Mouse (Mus musculus) heart, embryonic 13.5 days (tissue): Measurements from ENCODE around the gene Scrn3. TPM values are rescaled to one million over a fixed set of nuclear protein-coding genes. Genes with fewer than 3 reads are reported as not detected.

Experiments
- ATAC-seq: fragments of 200-750 bp; cut with Nextera tagmentation; 2 replicates; pipeline ENCODE4 v1.8.0; 2017; ENCODE audit warnings: moderate TSS enrichment; ENCODE audit not compliant: insufficient number of reproducible peaks, low FRiP score, low TSS enrichment; ENCODE audit errors: extremely low read depth
- H3K27ac ChIP-seq: fragments of 300-500 bp; sonication (generic); replicated peaks from 2 replicates; pipeline ENCODE4 v1.5.1; 2015; ENCODE audit warnings: moderate library complexity, mild to moderate bottlenecking, inconsistent platforms
- H3K27me3 ChIP-seq: fragments of 300-500 bp; sonication (generic); replicated peaks from 2 replicates; pipeline ENCODE4 v1.6.1; 2015; ENCODE audit warnings: mild to moderate bottlenecking, inconsistent platforms
- H3K36me3 ChIP-seq: fragments of 300-500 bp; sonication (generic); 2 replicates; pipeline ENCODE4 v1.6.1; 2015; ENCODE audit warnings: mild to moderate bottlenecking, inconsistent platforms
- H3K4me1 ChIP-seq: fragments of 300-500 bp; sonication (generic); 2 replicates; pipeline ENCODE4 v1.6.1; 2015; ENCODE audit warnings: inconsistent platforms
- H3K4me2 ChIP-seq: fragments of 300-500 bp; sonication (generic); 2 replicates; pipeline ENCODE4 v1.6.1; 2015; ENCODE audit warnings: inconsistent platforms, mild to moderate bottlenecking, moderate library complexity
- H3K4me3 ChIP-seq: fragments of 300-500 bp; sonication (generic); 2 replicates; pipeline ENCODE4 v1.5.1; 2015; ENCODE audit warnings: moderate library complexity, mild to moderate bottlenecking, inconsistent platforms
- H3K9ac ChIP-seq: fragments of 300-500 bp; sonication (generic); 2 replicates; pipeline ENCODE4 v1.6.1; 2015; ENCODE audit warnings: inconsistent platforms, mild to moderate bottlenecking, moderate library complexity
- H3K9me3 ChIP-seq: fragments of 300-500 bp; sonication (generic); 2 replicates; pipeline ENCODE4 v1.6.1; 2016; ENCODE audit warnings: inconsistent platforms
- WGBS: fragments of 180-500 bp; shearing (Covaris S2); methylation state at CpG from one replicate; pipeline ENCODE4 v1.1.7; 2015; ENCODE audit warnings: mixed read lengths; 5-methylcytosine and 5-hydroxymethylcytosine counted together
- polyA plus RNA-seq: library from polyadenylated mRNA; unstranded; fragments of >200 nt; fragmentation: Nextera tagmentation; extraction: Ambion mirVana; gene quantifications from 2 replicates; pipeline ENCODE4 v1.2.1, GENCODE M21; 2015

Gene Scrn3
- polyA plus RNA-seq, 1 experiment from 2014 or later: 12.0 TPM

DNA sequence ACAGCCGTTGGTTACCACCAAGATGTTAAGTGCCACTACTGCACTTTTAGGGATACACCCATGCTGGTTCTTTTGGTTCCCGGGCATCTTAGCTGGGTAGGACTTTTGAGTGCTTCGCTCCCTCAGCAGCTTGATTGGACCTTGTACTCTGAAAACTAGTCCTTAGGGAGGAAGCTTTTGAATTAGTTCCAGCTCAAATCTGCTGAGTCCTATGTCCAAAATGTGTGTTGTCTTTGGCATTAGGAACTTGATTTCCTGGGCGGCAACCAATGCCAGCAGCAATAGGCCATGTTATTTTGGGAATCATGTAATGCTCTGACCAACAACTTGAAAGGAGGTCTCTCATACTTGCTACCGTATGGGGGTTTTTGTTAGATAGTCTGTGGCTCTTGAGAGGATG is 13.5 kb downstream of the Scrn3 start:
- no peak overlapping the region for H3K27ac ChIP-seq
- no peaks in the 10 kb centered on the region for H3K4me1 ChIP-seq
- no peak overlapping the region for H3K4me3 ChIP-seq
- no peaks in the 10 kb centered on the region for H3K27me3 ChIP-seq
- no peaks in the 10 kb centered on the region for H3K9me3 ChIP-seq
- H3K36me3 ChIP-seq: peaks cover 11% of the 10 kb centered on the region
- WGBS: 82% methylated on average over 5 of the region's 5 CpGs
- ATAC-seq: no peak
- no peak overlapping the region for H3K9ac ChIP-seq
- H3K4me2 ChIP-seq: no peak overlapping the region

GRCm38 (mm10) chr2:73335949-73336348 is 23.5 kb downstream of the Scrn3 start:
- WGBS: 85% methylated on average over 3 of the region's 3 CpGs
- Histone ChIP-seq H3K4me1 (no peaks in the 10 kb centered on the region), H3K27me3 (no peaks in the 10 kb centered on the region), H3K4me3 (no peak overlapping the region), H3K36me3 (peaks cover 13% of the 10 kb centered on the region; the same call in 1 of the 2 replicates), H3K9ac (no peak overlapping the region), H3K4me2 (no peak overlapping the region), H3K27ac (no peak overlapping the region), H3K9me3 (no peaks in the 10 kb centered on the region)
- ATAC-seq: no peak

DNA sequence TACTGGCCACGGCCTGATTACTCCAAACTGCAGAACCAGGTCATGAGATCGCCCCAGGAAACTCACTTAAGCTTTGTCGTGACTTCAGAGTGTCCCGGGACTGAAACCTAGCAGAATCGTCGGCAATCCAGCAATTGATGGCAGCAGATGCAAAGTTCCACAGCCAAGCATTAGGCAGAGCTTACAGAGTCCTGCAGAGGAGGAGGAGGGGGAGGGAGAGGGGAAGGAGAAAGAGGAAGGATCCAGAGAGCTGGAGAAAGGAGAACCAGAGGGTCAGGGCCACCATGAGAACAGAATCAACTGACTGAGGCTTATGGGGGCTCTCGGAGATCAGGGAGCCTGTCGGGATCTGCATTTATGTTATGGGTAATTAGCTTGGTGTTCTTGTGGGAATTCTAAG is 26.0 kb downstream of the Scrn3 start:
- WGBS: 73% methylated on average over 8 of the region's 8 CpGs
- peaks cover 13% of the 10 kb centered on the region; the same call in 1 of the 2 replicates for H3K36me3 ChIP-seq
- H3K9ac ChIP-seq: no peak overlapping the region
- no peak overlapping the region for H3K4me2 ChIP-seq
- H3K27me3 ChIP-seq: no peaks in the 10 kb centered on the region
- no peak overlapping the region for H3K4me3 ChIP-seq
- no peak for ATAC-seq
- H3K27ac ChIP-seq: no peak overlapping the region
- H3K4me1 ChIP-seq: no peaks in the 10 kb centered on the region
- H3K9me3 ChIP-seq: no peaks in the 10 kb centered on the region

- Histone ChIP-seq H3K27me3 (no peaks in the 10 kb centered on the region), H3K4me2 (no peak overlapping the region), H3K9ac (no peak overlapping the region), H3K36me3 (no peaks in the 10 kb centered on the region), H3K27ac (no peak overlapping the region), H3K4me3 (no peak overlapping the region), H3K4me1 (peaks cover 7% of the 10 kb centered on the region; the same call in 1 of the 2 replicates), H3K9me3 (no peaks in the 10 kb centered on the region)
- WGBS: 83% methylated on average over 5 of the region's 5 CpGs
- no peak for ATAC-seq
Measured at GRCm38 (mm10) chr2:73343701-73344100, 31.3 kb downstream of the Scrn3 start.

- Histone ChIP-seq H3K27ac (no peak overlapping the region), H3K9ac (no peak overlapping the region), H3K4me3 (no peak overlapping the region), H3K36me3 (no peaks in the 10 kb centered on the region), H3K27me3 (no peaks in the 10 kb centered on the region), H3K4me2 (no peak overlapping the region), H3K9me3 (no peaks in the 10 kb centered on the region), H3K4me1 (peaks cover 7% of the 10 kb centered on the region; the same call in 1 of the 2 replicates)
- no peak for ATAC-seq
- 83% methylated on average over 4 of the region's 4 CpGs for WGBS
Measured at GRCm38 (mm10) chr2:73345204-73345603, 32.8 kb downstream of the Scrn3 start.

DNA sequence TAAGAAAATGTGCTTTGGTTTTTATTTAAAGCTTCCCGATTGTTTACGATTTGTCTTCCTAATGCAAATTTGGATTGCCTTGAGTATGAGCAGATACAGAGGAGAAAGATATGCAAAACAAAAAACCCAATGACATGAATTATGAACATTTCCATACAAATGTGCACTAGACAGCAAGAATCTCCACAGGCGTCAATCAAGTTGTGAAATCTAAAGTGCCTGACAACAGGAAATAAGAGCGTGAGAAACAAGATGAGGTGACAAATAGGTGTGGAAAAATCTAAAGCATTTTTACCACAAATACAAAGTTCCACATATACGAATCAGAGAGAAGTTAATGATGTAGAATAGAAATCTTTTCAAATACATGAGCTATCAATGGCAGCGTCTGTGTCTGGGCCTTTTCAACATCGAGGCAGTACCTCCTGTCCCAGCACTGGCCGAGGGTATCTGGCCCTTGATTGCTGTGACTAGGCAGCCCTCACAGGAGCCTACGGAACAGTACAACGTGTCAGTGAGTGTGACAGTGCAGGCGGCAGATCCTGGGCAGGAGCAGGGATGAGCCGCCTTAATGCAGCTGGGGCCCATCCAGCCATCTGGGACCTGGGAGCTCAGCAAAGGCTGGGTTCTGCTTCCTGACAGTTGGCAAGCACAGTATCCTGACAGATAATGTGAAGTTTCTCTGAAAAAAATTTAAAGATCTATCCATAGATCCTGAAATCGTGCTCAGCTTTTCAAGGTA is 34.1 kb downstream of the Scrn3 start:
- Histone ChIP-seq H3K9me3 (no peaks in the 10 kb centered on the region), H3K27ac (no peak overlapping the region), H3K4me2 (no peak overlapping the region), H3K9ac (no peak overlapping the region), H3K4me1 (peaks cover 8% of the 10 kb centered on the region), H3K36me3 (no peaks in the 10 kb centered on the region), H3K27me3 (no peaks in the 10 kb centered on the region), H3K4me3 (no peak overlapping the region)
- WGBS: 55% methylated on average over 13 of the region's 13 CpGs
- ATAC-seq: no peak

GRCm38 (mm10) chr2:73347136-73347535 is 34.7 kb downstream of the Scrn3 start:
- no peak overlapping the region for H3K4me2 ChIP-seq
- H3K36me3 ChIP-seq: no peaks in the 10 kb centered on the region
- H3K27ac ChIP-seq: no peak overlapping the region
- no peak overlapping the region for H3K9ac ChIP-seq
- H3K27me3 ChIP-seq: no peaks in the 10 kb centered on the region
- H3K9me3 ChIP-seq: no peaks in the 10 kb centered on the region
- H3K4me1 ChIP-seq: peaks cover 14% of the 10 kb centered on the region
- H3K4me3 ChIP-seq: no peak overlapping the region
- ATAC-seq: no peak
- 65% methylated on average over 6 of the region's 6 CpGs for WGBS

DNA sequence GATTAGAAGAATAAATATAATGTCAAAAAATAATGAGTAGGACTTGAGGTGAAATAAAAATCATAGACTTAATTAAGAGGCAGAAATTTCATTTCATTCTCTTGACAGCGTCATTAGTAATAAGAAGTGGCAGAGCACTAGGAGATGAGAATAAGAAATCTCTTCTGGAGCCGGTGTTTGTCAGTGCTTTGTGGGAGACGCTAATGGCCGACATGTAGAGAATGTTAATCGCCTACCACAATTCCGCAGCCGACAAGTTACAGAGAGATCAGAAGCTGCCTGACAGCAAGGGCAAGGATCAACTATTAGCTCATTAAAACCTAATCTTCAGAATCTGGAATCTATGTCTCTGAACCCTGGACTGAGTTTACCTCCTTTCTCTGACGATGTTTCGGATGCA is 35.4 kb downstream of the Scrn3 start:
- WGBS: 71% methylated on average over 9 of the region's 9 CpGs
- H3K9ac ChIP-seq: no peak overlapping the region
- ATAC-seq: no peak
- H3K4me3 ChIP-seq: no peak overlapping the region
- no peaks in the 10 kb centered on the region for H3K9me3 ChIP-seq
- H3K27ac ChIP-seq: no peak overlapping the region
- no peaks in the 10 kb centered on the region for H3K27me3 ChIP-seq
- H3K4me1 ChIP-seq: peaks cover 16% of the 10 kb centered on the region
- no peaks in the 10 kb centered on the region for H3K36me3 ChIP-seq
- H3K4me2 ChIP-seq: no peak overlapping the region

GRCm38 (mm10) chr2:73348221-73348620 is 35.8 kb downstream of the Scrn3 start:
- no peaks in the 10 kb centered on the region for H3K27me3 ChIP-seq
- WGBS: 83% methylated on average over 6 of the region's 6 CpGs
- no peak for ATAC-seq
- H3K9me3 ChIP-seq: no peaks in the 10 kb centered on the region
- H3K36me3 ChIP-seq: no peaks in the 10 kb centered on the region
- H3K9ac ChIP-seq: no peak overlapping the region
- H3K4me2 ChIP-seq: no peak overlapping the region
- no peak overlapping the region for H3K4me3 ChIP-seq
- peaks cover 16% of the 10 kb centered on the region for H3K4me1 ChIP-seq
- H3K27ac ChIP-seq: no peak overlapping the region

GRCm38 (mm10) chr2:73351496-73351895 is 39.1 kb downstream of the Scrn3 start:
- H3K9ac ChIP-seq: peak overlapping the region; percentile 44
- H3K9me3 ChIP-seq: no peaks in the 10 kb centered on the region
- H3K4me1 ChIP-seq: peaks cover 16% of the 10 kb centered on the region
- H3K4me3 ChIP-seq: peak overlapping the region; percentile 27
- no peaks in the 10 kb centered on the region for H3K27me3 ChIP-seq
- no peak for ATAC-seq
- 44% methylated on average over 5 of the region's 5 CpGs for WGBS
- no peaks in the 10 kb centered on the region for H3K36me3 ChIP-seq
- H3K4me2 ChIP-seq: peak overlapping the region; percentile 55
- peak overlapping the region; percentile 15; the same call in 1 of the 2 replicates for H3K27ac ChIP-seq

DNA sequence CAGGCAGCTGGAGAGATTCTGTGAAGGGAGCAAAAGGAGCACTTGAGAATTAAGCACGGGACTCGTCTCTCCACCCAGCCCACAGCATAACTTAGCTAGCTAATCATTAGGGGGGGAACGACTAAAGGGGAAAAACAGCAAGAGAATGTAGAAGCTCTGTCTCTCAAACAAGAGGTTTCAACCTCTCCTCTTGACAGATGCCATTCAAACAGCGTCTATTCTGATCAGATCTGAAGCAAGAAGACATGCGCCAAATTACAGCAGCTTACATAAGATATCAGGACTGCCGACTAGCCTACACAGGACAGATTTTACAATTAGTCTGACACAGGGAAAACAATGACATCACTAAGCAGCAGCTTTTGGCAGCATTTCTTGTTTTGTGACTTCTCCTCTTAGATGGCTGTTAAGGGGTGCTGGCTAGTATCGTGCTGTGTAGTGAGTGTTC is 39.5 kb downstream of the Scrn3 start:
- 25% methylated on average over 7 of the region's 7 CpGs for WGBS
- H3K4me1 ChIP-seq: peaks cover 11% of the 10 kb centered on the region
- H3K4me3 ChIP-seq: peak overlapping the region; percentile 27
- H3K4me2 ChIP-seq: peak overlapping the region; percentile 55
- H3K27me3 ChIP-seq: no peaks in the 10 kb centered on the region
- H3K36me3 ChIP-seq: no peaks in the 10 kb centered on the region
- ATAC-seq: no peak
- peak overlapping the region; percentile 44 for H3K9ac ChIP-seq
- H3K9me3 ChIP-seq: no peaks in the 10 kb centered on the region
- H3K27ac ChIP-seq: peak overlapping the region; percentile 15; the same call in 1 of the 2 replicates

DNA sequence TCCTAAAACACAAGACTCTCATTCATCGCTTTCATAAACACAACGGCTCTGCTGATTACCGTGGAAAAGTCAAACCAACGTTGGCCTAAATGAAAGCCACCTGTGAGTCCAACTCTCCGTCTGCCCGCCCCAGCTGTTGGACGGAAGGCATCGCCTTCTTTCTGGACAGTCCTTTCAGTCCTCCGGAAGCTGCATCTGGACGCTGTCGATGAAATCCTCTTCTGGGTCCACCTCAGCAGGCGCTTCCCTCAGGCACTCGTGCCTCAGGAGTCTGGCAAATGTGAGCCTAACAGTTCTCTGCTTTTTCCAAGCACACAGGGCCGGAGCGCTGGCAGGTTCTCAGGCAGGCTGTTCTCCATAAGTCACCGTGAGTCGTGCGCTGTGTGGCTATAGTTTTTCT is 44.6 kb downstream of the Scrn3 start:
- H3K9ac ChIP-seq: no peak overlapping the region
- 70% methylated on average over 18 of the region's 18 CpGs for whole genome bisulfite sequencing
- no peak for ATAC-seq

More for the DNA sequence above, 44.6 kb downstream of the Scrn3 start:
- no peaks in the 10 kb centered on the region for H3K9me3 ChIP-seq
- no peak overlapping the region for H3K4me3 ChIP-seq
- no peak overlapping the region for H3K27ac ChIP-seq
- 0 out of 2 replicates have a peak overlapping the region, but pooled peaks have one; percentile 24 for H3K4me2 ChIP-seq
- H3K27me3 ChIP-seq: no peaks in the 10 kb centered on the region
- no peaks in the 10 kb centered on the region for H3K36me3 ChIP-seq
- H3K4me1 ChIP-seq: peaks cover 3% of the 10 kb centered on the region
